Mouse (Mus musculus) limb, embryonic 11.5 days (tissue): ENCODE measurements at regions not wholly inside any gene's neighbourhood (a gene's known extent, or its start where the extent isn't known, plus 50 kb on each side); places are given as distances from the start of the nearest gene placed in this dataset.

ENCODE experiments used
- ATAC-seq: fragments of 200-750 bp; cut with Nextera tagmentation; 2 replicates; pipeline ENCODE4 v1.8.0; 2017; ENCODE audit warnings: low read depth; ENCODE audit not compliant: insufficient number of reproducible peaks, low FRiP score, low TSS enrichment
- DNase-seq: peaks from one replicate; pipeline ENCODE4 v3.0.0-alpha.2; 2015; ENCODE audit warnings: low spot score
- H3K27ac ChIP-seq: fragments of 300-500 bp; sonication (generic); replicated peaks from 2 replicates; pipeline ENCODE4 v1.5.1; 2014; ENCODE audit warnings: low read depth, mild to moderate bottlenecking, low read length
- H3K27me3 ChIP-seq: fragments of 300-500 bp; sonication (generic); 2 replicates; pipeline ENCODE4 v1.6.1; 2014; ENCODE audit warnings: mild to moderate bottlenecking, low read length, mixed read lengths; ENCODE audit not compliant: control insufficient read depth, insufficient read depth
- H3K36me3 ChIP-seq: fragments of 300-500 bp; sonication (generic); 2 replicates; pipeline ENCODE4 v1.6.1; 2014; ENCODE audit warnings: mild to moderate bottlenecking, low read length, moderate library complexity, mixed read lengths; ENCODE audit not compliant: control insufficient read depth, insufficient read depth
- H3K4me1 ChIP-seq: fragments of 300-500 bp; sonication (generic); 2 replicates; pipeline ENCODE4 v1.6.1; 2014; ENCODE audit warnings: low read length, mixed read lengths; ENCODE audit not compliant: control insufficient read depth, insufficient read depth
- H3K4me2 ChIP-seq: fragments of 300-500 bp; sonication (generic); 2 replicates; pipeline ENCODE4 v1.6.1; 2014; ENCODE audit warnings: low read depth, mild to moderate bottlenecking, moderate library complexity; ENCODE audit not compliant: severe bottlenecking
- H3K4me3 ChIP-seq: fragments of 300-500 bp; sonication (generic); 2 replicates; pipeline ENCODE4 v1.5.1; 2014; ENCODE audit warnings: low read depth, low read length
- H3K9ac ChIP-seq: fragments of 300-500 bp; sonication (generic); 2 replicates; pipeline ENCODE4 v1.6.1; 2014; ENCODE audit warnings: mild to moderate bottlenecking, low read length
- H3K9me3 ChIP-seq: fragments of 300-500 bp; sonication (generic); 2 replicates; pipeline ENCODE4 v1.6.1; 2016; ENCODE audit warnings: low read length; ENCODE audit not compliant: control insufficient read depth
- WGBS: fragments of 180-500 bp; shearing (Covaris S2); extraction: QIAGEN DNeasy Blood & Tissue Kit; methylation state at CpG from one replicate; pipeline ENCODE4 v1.1.7; 2014; 5-methylcytosine and 5-hydroxymethylcytosine counted together

DNA sequence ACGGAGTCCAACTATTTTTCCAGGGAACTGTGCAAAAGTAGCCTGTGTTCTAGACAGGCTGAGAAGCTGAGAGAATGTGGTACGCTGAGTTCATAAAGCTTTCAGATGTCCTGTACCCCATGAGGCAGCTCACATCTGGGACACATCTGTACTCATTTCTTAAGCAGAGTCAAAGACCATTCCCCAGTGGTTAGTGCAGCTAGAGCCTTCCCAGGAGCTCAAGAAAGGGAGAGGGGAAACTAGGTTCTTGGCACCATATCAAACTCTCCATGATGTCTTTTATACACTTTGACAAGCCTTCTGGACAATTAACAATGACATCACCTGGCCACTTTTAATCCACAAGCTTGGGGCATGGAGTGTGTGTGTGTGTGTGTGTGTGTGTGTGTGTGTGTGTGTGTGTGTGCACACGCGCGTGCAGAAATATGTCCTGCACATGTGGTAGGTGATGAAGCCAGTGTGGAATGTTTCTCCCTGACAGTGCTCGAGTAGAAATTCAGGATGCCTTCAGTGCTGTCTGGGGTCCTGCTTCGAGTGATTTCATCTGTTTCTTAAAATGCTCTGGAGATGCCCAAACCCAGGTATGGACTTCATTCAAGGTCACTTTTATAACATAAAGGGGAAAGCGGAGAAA lies 121.1 kb upstream of the Dock1 start:
- Histone ChIP-seq H3K27me3 (no peaks in the 10 kb centered on the region), H3K4me1 (no peaks in the 10 kb centered on the region), H3K36me3 (no peaks in the 10 kb centered on the region), H3K4me3 (no peak overlapping the region), H3K9me3 (no peaks in the 10 kb centered on the region), H3K27ac (no peak overlapping the region), H3K4me2 (no peak overlapping the region), H3K9ac (no peak overlapping the region)
- ATAC-seq (no peak), DNase-seq (no peak)
- 88% methylated on average over 8 of the region's 8 CpGs for WGBS

DNA sequence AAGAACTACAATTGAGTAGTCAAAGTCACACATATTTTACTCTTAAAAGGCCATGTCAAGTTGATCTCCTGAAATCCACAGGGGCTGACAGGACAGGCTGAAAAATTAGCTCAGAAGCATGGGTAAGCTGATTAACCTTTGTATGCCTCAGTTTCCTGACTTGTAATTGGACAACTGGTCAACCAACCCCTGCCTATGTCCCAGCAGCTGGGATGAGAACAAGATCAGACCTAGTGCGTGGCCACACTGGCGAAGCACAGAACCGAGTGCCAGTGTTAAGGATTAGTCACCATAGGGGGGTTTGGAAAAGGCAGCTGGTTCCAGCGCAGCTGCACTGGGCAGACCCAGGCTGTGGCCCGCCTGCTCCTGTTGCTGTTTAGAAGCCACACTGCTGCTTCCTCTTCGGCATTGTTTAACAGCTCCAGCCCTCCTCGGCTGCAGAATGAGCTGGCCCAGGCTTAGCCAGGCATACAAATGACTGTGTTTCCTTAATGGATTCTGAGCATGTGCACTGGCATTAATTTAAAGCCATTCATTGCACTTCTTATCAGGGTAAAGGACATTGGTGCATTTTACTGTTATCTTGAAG lies 120.1 kb upstream of the Dock1 start:
- Histone ChIP-seq H3K27ac (no peak overlapping the region), H3K36me3 (no peaks in the 10 kb centered on the region), H3K4me3 (no peak overlapping the region), H3K4me1 (no peaks in the 10 kb centered on the region), H3K9ac (no peak overlapping the region), H3K4me2 (no peak overlapping the region), H3K27me3 (no peaks in the 10 kb centered on the region), H3K9me3 (no peaks in the 10 kb centered on the region)
- 61% methylated on average over 7 of the region's 7 CpGs for WGBS
- ATAC-seq: no peak
- peak; percentile 21 for DNase-seq

DNA sequence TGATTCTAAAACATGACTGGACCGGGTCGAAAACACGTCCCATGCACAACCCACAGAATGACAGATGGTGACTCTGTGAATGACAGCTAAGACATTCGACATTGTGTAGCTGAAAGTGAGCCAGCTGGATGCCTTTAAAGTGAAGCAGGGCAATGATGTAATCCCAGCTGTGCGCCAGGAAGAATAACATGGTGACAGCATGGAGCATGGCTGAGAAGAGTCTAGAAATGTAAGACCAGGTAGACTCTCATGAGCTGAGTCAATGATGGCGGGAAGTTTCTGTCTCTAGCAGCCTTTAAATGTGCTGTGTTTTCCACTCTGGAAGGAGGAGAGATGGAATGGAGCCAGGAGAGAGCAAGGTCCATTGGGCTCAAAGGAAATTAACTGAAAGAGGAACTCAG lies 118.4 kb upstream of the Dock1 start:
- ATAC-seq (no peak), DNase-seq (no peak)
- Histone ChIP-seq H3K4me3 (no peak overlapping the region), H3K9me3 (no peaks in the 10 kb centered on the region), H3K27me3 (no peaks in the 10 kb centered on the region), H3K27ac (no peak overlapping the region), H3K36me3 (no peaks in the 10 kb centered on the region), H3K9ac (no peak overlapping the region), H3K4me2 (no peak overlapping the region), H3K4me1 (no peaks in the 10 kb centered on the region)
- 87% methylated on average over 6 of the region's 6 CpGs for WGBS

DNA sequence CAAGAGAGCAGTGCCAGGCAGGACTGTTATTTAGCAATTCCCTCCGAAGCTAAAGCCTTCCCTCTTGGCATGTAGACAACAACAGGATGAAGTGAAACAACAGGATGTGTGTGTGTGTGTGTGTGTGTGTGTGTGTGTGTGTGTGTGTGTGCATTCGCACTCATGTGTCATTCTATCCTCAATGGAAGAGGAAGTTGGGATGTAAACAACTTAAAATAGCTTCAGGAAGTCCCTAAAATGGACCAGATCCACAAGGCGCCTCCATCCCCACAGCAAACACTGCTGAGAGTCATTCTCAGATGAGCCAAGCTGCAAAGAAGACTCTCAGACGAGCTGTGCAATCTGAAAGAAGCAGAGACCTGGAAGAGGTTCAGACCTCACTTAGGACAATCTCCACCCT lies 114.4 kb upstream of the Dock1 start:
- DNase-seq (no peak), ATAC-seq (no peak)
- Histone ChIP-seq H3K4me1 (no peaks in the 10 kb centered on the region), H3K4me3 (no peak overlapping the region), H3K36me3 (no peaks in the 10 kb centered on the region), H3K4me2 (no peak overlapping the region), H3K9ac (no peak overlapping the region), H3K27ac (no peak overlapping the region), H3K9me3 (no peaks in the 10 kb centered on the region), H3K27me3 (no peaks in the 10 kb centered on the region)
- 74% methylated on average over 4 of the region's 4 CpGs for WGBS

DNA sequence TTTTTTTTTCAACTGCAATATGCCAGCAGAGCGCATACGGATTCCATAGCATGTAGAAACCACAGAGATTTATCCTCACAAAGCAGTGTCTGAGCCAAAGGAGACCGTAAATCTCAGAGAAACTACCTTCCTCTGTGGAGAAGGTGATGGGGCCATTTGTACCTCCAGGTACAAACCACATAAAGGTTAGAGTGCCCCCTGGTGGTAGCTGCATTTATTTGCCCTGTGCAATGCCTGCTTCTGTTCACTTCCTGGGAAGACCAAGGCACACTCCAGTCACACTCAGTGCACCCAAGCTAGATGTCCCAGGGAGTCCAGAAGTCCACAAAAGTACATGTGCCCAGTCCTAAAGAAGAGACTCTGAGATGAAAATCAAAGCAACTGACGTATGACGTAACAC lies 104.1 kb upstream of the Dock1 start:
- peak; percentile 79 for DNase-seq
- 76% methylated on average over 5 of the region's 5 CpGs for WGBS
- no peaks in the 10 kb centered on the region for H3K4me1 ChIP-seq
- no peak overlapping the region for H3K4me3 ChIP-seq
- no peak for ATAC-seq
- H3K27me3 ChIP-seq: no peaks in the 10 kb centered on the region
- H3K36me3 ChIP-seq: no peaks in the 10 kb centered on the region
- H3K9ac ChIP-seq: no peak overlapping the region
- no peak overlapping the region for H3K4me2 ChIP-seq
- H3K9me3 ChIP-seq: no peaks in the 10 kb centered on the region
- H3K27ac ChIP-seq: no peak overlapping the region

DNA sequence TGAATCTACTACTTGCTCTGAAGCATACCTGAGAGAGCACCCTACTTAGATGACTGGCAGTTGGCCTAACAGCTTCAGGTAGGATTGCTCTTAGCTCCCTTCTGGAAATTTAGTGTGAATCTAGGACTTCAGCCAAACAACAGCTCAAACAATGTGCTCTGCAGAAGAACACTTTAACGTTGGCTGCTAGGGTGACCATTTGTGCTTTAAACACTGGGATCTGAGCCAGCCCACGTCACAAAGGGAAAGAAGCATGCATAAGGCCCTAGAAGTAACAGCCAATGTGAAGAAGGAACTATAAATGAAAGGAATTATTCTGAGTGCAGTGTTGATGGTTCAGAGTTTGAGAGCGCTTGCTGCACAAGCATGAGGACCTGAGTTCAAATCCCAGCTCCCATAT lies 101.2 kb upstream of the Dock1 start:
- ATAC-seq: no peak
- no peak overlapping the region for H3K4me2 ChIP-seq
- no peak overlapping the region for H3K9ac ChIP-seq
- H3K4me1 ChIP-seq: no peaks in the 10 kb centered on the region
- 90% methylated on average over 3 of the region's 3 CpGs for WGBS
- H3K4me3 ChIP-seq: no peak overlapping the region
- H3K9me3 ChIP-seq: no peaks in the 10 kb centered on the region
- DNase-seq: no peak
- no peak overlapping the region for H3K27ac ChIP-seq
- H3K36me3 ChIP-seq: no peaks in the 10 kb centered on the region
- no peaks in the 10 kb centered on the region for H3K27me3 ChIP-seq

DNA sequence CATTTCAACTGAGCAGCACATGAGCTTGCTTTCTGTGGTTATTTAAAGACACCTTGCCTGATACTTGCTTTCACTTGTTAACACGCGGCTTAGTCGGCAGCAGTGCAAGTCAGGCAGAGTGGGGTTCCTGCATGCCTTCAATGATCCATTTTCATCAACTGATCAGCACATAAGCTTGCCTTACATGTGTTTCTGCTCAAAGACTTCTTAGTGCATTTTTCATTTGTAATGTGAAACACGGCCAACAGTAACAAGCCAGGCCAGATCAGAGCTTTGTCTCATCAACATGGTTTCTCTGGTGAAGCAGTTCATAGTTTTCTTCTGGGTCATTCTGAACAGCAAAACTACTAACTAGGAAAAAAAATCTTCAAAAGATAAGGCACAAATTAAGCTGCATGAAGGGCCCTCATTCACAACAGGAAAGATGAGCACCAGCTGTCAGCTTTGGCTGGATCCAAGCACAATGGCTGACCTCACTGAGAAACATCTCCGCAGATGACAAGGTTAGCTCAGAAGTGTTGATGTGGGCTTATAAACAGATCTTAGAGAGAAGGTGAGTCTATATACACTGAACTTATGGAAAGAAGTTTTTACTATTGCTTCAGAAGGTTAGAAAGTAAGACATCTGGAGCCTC lies 100.2 kb upstream of the Dock1 start:
- Histone ChIP-seq H3K4me2 (no peak overlapping the region), H3K36me3 (no peaks in the 10 kb centered on the region), H3K27me3 (no peaks in the 10 kb centered on the region), H3K4me3 (no peak overlapping the region), H3K9ac (no peak overlapping the region), H3K9me3 (no peaks in the 10 kb centered on the region), H3K4me1 (no peaks in the 10 kb centered on the region), H3K27ac (no peak overlapping the region)
- DNase-seq (no peak), ATAC-seq (no peak)
- WGBS: 89% methylated on average over 5 of the region's 5 CpGs

DNA sequence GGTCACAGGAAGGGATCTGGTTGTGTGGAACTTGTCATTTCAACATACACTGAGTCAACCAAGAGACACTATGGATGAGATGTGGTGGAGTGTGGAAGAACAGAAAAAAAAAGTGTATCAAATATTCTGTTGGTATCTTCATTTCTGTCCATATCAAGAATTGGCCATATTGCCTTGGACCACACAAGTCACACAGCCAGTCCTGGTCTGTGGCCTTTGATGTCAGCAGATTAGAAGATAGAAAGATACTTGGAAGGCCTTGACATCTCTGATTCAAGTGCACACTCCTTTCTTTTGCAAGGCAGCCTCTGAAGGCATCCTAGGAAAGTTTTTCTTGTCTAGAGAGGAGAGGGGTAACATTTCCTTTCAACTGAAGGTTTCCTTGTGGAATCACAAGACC lies 88.7 kb upstream of the Dock1 start:
- H3K27ac ChIP-seq: no peak overlapping the region
- DNase-seq: no peak
- H3K27me3 ChIP-seq: no peaks in the 10 kb centered on the region
- no peak for ATAC-seq
- H3K36me3 ChIP-seq: no peaks in the 10 kb centered on the region
- no peak overlapping the region for H3K9ac ChIP-seq
- no peaks in the 10 kb centered on the region for H3K9me3 ChIP-seq
- H3K4me3 ChIP-seq: no peak overlapping the region
- H3K4me2 ChIP-seq: no peak overlapping the region
- H3K4me1 ChIP-seq: no peaks in the 10 kb centered on the region
